Mouse (Mus musculus) retina, embryonic 14.5 days (tissue): ENCODE measurements at regions not wholly inside any gene's neighbourhood (a gene's known extent, or its start where the extent isn't known, plus 50 kb on each side); places are given as distances from the start of the nearest gene placed in this dataset.

ENCODE experiments used
- DNase-seq: peaks from one replicate; pipeline ENCODE4 v3.0.0-alpha.2; 2015; ENCODE audit warnings: low spot score

- peak; percentile 72 for DNase-seq
These were observed 96.1 kb upstream of the Chd2 start for GRCm38 (mm10) chr7:73637810-73638125.

- DNase-seq: no peak
These were observed 95.6 kb upstream of the Chd2 start for GRCm38 (mm10) chr7:73637101-73637809.

- DNase-seq: no peak
These were observed 93.8 kb upstream of the Chd2 start for GRCm38 (mm10) chr7:73635422-73635821.

- DNase-seq: peak; percentile 86
These were observed 89.2 kb upstream of the Chd2 start for GRCm38 (mm10) chr7:73630790-73631189.

- DNase-seq: no peak
These were observed 87.6 kb upstream of the Chd2 start for GRCm38 (mm10) chr7:73629182-73629581.

- peak; percentile 96 for DNase-seq
These were observed 86.4 kb upstream of the Chd2 start for GRCm38 (mm10) chr7:73628071-73628470.

GRCm38 (mm10) chr7:73626291-73626690 is 84.7 kb upstream of the Chd2 start:
- no peak for DNase-seq

- no peak for DNase-seq
These were observed 84.0 kb upstream of the Chd2 start for GRCm38 (mm10) chr7:73625651-73626050.

- DNase-seq: no peak
These were observed 83.4 kb upstream of the Chd2 start for GRCm38 (mm10) chr7:73624992-73625391.

- no peak for DNase-seq
These were observed 82.5 kb upstream of the Chd2 start for GRCm38 (mm10) chr7:73624093-73624600.

GRCm38 (mm10) chr7:73622468-73622867 is 80.8 kb upstream of the Chd2 start:
- DNase-seq: no peak

GRCm38 (mm10) chr7:73620341-73620740 is 78.7 kb upstream of the Chd2 start:
- DNase-seq: no peak

GRCm38 (mm10) chr7:73618758-73619416 is 77.3 kb upstream of the Chd2 start:
- no peak for DNase-seq

GRCm38 (mm10) chr7:73617910-73618757 is 76.5 kb upstream of the Chd2 start:
- DNase-seq: peak; percentile 99

GRCm38 (mm10) chr7:73616971-73617906 is 75.6 kb upstream of the Chd2 start:
- peak; percentile 63 for DNase-seq

GRCm38 (mm10) chr7:73616015-73616414 is 74.4 kb upstream of the Chd2 start:
- no peak for DNase-seq

GRCm38 (mm10) chr7:73614840-73615555 is 73.4 kb upstream of the Chd2 start:
- no peak for DNase-seq

- no peak for DNase-seq
These were observed 72.7 kb upstream of the Chd2 start for GRCm38 (mm10) chr7:73614341-73614740.

GRCm38 (mm10) chr7:73612752-73613092 is 71.1 kb upstream of the Chd2 start:
- no peak for DNase-seq

GRCm38 (mm10) chr7:73611866-73612751 is 70.5 kb upstream of the Chd2 start:
- no peak for DNase-seq
